Mouse (Mus musculus): ENCODE measurements around the gene Ghr.

DNA sequence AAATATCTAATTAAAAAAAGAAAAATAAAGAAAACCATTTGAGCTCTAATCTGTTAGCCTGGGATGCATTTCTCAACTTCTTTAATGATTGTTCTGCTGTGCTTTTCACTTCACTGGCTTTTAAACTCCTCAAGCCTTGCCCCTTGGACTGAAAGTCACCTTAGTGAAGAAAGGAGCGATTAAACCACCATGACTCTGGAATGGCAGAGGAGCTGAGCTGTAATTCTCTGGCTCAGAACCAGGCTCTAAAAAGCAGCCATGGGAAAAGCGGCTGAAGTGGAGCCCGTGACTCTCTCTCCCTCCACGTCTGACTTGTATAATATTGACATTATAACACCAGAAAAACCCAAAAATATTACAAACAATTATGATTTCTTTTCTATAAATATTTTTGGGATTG is 126.7 kb downstream of the Ghr start:
- no peak for TF ChIP-seq CTCF (IDR thresholded peaks at IDR 0.05; ENCODE audit: low read depth)
- TF ChIP-seq EP300 (optimal IDR thresholded peaks at IDR 0.05) = no peak
